Mouse (Mus musculus) megakaryocyte, embryonic 14.5 days (primary cell): ENCODE data around the gene Mob3b.

Experiments
- FLI1 ChIP-seq: IDR thresholded peaks from 2 replicates; pipeline ENCODE4 v1.6.1; 2012; ENCODE audit warnings: low read length, inconsistent platforms, mixed read lengths
- GATA1 ChIP-seq: IDR thresholded peaks from 3 replicates; pipeline ENCODE4 v1.6.1; 2012; ENCODE audit warnings: mixed read lengths, low read length, inconsistent platforms, borderline replicate concordance

DNA sequence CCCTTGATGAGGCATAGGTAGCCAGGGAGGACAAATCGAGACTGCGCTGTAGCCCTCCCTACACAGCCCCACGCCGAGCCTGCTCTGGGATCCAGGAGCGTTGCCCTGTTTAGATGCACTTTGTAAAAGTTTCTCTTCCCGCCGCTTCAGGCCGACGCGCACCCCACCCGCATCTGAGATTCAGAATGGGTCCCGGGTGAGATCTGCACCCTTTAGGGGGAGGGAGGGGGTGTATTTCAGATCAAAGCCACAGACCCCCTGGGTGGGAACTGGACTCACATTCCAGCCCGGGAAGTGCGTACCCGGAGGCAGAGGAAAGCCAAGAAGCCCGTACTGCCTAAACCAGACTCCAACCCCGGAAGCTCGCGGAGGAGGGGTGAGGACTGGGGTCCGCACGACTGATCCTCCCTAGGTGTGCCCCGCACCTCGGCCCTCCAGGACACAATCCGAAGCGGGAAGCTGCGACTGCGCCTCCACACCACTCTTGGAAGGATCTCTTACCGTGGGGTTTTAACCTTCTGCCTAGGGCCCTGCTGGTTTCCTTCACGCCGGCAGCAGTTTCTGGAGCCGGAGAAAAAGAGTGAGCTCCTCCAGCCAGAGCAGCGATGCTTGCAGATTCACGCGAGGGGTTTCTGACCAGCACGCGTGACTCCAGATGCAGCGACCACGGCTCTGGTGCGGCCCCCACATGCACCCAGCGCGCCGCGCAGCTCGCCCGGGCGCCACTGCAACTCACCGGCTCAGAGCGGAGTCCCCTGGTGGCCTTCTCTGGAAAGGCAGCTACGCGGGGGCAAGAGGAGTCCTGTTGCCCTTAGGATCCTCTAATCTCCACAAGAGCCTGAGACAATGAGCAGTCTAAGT, at the start of gene Mob3b:
- TF ChIP-seq GATA1, result no peak
- TF ChIP-seq FLI1, result no peak
